Mouse (Mus musculus) cerebellum, postnatal 10 days (tissue): ENCODE results near the gene Hpca.

ENCODE experiments used
- DNase-seq, 2 experiments: peaks; one replicate each; pipeline ENCODE4 v3.0.0; 2021; ENCODE audit warnings: mixed read lengths in 2 of 2

Gene Hpca

GRCm38 (mm10) chr4:129121569-129122086, at the start of gene Hpca:
TSS of gene Hpca (minus strand) at chr4:129122036.
- peak; percentile 55 to 59 for DNase-seq

- DNase-seq = peak; percentile 47 to 57
Measured at GRCm38 (mm10) chr4:129161581-129162255, 39.9 kb upstream of the Hpca start.

GRCm38 (mm10) chr4:129161076-129161475, 39.2 kb upstream of the Hpca start:
- no peak for DNase-seq

- DNase-seq = no peak
Measured at GRCm38 (mm10) chr4:129158549-129158948, 36.7 kb upstream of the Hpca start.

GRCm38 (mm10) chr4:129157541-129157940, 35.7 kb upstream of the Hpca start:
- DNase-seq = no peak

GRCm38 (mm10) chr4:129151276-129151811, 29.5 kb upstream of the Hpca start:
- DNase-seq = no peak

DNA sequence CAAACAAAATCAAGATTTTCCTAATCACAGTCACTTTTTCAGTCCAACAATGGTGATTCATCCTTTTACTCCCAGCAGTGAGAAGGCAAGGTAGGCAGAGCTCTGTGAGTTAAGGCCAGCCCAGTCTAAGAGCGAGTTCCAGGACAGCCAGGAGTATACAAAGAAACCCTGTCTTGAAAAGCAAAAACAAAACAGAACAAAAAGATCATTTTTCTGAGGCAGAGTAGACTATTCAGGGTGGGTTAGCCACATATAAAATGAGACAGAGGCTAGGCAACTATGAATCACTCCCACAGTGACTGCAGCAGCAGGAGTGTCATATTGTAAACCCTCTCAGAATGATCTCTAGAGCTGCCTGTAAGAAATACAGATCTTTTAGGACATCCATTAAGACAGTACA, 27.5 kb upstream of the Hpca start:
- no peak for DNase-seq

DNA sequence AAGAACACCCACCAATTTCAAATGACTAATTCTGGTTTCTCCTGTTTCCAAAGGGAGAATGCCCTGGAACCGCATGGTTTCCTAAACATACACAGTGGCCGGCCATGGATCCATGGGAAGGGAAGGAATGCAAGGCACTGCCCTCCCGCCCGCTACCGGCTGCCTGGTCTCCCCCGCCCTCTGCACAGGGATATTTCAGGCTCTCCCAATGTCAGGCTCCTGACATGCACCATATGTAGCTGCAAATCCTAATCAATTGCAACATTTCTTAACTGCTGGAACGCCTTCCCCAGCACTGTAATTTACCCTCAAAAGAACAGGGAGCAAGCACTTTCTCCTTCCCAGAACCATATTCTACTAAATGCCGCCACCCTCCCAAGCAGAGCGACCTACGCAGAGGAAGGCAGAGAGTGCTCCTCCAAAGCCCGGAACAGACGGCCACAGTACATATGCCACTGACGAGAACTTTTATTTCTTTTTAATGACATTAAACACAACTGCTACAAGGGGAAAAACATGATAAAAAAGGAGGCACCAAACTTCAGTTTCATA, 25.8 kb upstream of the Hpca start:
- DNase-seq = peak in 1 of 2 experiments; percentile 7

DNA sequence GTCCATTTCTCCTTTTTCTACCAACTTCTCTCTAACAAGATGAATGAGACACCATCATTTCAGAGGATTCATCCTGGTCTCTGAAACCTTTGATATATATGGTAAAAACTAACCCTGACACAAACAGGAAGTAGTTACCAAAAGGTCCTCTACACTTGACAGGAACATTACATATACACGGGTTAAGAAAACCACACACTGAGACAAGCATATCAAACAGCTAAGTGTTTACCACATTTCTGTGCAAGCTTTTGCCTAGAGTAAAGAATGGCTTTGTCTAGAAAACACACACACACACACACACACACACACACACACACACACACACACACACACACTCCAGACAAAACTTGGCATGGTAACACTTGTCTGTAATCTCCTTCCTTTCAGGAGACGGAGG, 24.6 kb upstream of the Hpca start:
- peak in 1 of 2 experiments; percentile 9 for DNase-seq

- DNase-seq = peak in 1 of 2 experiments; percentile 15
Measured at GRCm38 (mm10) chr4:129145943-129146342, 24.1 kb upstream of the Hpca start.

DNA sequence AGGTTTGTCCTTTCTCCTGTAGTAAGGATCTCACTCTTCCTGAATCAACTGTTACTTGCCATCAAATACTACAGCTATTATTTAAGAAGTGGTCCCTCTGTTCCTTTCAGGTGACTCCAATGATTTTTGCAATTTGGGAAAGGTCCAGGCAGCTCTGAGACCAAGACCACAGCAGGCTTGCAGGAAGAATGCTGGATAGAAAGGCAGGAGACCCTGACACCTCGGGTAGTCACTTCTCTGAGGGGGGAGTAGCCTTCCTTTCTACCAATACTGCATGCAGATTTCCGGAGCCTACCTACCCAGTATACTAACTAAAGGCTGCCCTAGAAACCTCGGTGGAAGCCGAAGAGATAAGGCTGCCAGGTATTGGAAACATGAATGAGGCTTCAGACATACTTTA, 23.6 kb upstream of the Hpca start:
- peak; percentile 23 to 56 for DNase-seq

- DNase-seq = peak; percentile 96
Measured at GRCm38 (mm10) chr4:129144401-129145367, 22.8 kb upstream of the Hpca start.

DNA sequence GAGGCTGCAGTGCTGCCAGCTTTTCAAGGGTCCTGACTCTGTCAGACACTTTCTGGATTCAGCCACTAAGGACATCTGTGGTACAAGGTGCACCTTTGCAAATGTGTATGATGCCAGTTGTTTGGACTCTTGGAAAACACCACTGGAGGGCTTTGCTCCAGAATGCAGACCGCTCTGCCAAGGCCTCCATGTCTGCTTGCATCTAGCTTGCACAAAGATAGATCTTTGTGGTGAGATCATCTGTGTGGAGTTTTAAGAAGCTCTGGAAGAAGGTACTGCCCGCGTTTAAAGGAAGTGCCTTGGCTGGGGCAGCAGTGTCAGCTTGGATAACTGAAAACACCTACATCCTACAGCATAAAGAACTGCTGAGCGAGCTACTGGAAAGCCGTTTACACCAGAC, 21.7 kb upstream of the Hpca start:
- peak in 1 of 2 experiments; percentile 44 for DNase-seq

- peak; percentile 61 to 67 for DNase-seq
Measured at GRCm38 (mm10) chr4:129142439-129143045, 20.7 kb upstream of the Hpca start.

DNA sequence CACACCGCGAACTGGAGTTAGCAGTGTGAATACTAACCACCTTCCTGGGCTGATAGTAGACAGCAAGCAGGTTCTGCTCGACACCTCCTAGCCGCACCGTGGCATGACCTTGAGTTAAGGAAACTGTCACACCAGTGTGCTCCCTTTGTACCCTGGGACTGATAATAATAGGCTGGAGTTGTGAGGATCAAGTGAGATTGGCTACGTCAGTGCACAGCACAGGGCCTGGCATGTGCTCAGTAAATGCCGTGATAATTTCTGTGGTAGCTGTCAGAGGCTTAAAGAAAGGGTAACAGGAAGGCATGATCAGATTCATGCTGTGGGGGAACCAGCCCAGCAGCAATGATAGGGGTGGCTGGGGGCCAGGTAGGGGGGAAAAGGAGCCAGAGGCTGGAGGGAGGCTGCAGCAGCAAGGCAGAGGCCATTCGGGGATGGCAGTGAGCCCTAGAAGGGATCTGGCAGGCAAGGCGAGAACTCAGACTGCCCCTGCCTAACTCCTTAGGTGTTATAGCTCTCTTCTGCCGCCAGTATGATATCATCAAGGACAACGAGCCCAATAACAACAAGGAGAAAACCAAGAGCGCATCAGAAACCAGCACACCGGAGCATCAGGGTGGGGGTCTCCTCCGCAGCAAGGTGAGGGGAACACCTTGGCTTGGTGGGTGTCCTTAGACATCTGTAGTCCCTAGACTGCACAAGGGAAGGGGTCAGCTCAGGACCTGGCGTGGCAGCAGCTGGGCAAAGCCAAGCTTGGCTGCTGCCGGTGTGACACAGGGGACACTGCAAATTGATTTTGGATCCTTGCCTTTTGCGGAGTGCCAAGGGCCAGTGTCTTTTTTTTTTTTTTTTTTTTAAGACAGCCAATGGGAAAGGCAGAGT, 20.0 kb upstream of the Hpca start:
- peak; percentile 82 to 86 for DNase-seq

- peak in 1 of 2 experiments; percentile 7 for DNase-seq
Measured at GRCm38 (mm10) chr4:129140808-129141207, 19.0 kb upstream of the Hpca start.

DNA sequence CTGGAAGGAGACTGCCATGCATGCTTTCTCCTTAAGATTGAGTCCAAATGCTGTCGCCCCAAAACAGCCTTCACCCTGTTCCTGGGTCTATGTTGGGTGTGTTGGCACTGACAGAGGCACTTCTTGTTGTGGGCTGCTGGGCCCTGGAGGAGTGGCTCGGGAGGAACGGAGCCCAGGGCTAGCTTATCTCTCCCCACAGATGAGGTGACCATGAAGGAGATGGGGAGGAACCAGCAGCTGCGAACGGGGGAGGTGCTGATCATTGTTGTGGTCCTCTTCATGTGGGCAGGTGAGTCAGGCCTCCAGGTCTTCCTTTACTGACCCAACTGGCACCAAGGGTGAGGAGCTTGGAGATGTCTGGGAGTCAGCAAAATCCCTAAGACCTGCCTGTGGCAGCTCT, 17.8 kb upstream of the Hpca start:
- peak in 1 of 2 experiments; percentile 18 for DNase-seq

GRCm38 (mm10) chr4:129137392-129138321, 15.8 kb upstream of the Hpca start:
- DNase-seq = peak in 1 of 2 experiments; percentile 37

DNA sequence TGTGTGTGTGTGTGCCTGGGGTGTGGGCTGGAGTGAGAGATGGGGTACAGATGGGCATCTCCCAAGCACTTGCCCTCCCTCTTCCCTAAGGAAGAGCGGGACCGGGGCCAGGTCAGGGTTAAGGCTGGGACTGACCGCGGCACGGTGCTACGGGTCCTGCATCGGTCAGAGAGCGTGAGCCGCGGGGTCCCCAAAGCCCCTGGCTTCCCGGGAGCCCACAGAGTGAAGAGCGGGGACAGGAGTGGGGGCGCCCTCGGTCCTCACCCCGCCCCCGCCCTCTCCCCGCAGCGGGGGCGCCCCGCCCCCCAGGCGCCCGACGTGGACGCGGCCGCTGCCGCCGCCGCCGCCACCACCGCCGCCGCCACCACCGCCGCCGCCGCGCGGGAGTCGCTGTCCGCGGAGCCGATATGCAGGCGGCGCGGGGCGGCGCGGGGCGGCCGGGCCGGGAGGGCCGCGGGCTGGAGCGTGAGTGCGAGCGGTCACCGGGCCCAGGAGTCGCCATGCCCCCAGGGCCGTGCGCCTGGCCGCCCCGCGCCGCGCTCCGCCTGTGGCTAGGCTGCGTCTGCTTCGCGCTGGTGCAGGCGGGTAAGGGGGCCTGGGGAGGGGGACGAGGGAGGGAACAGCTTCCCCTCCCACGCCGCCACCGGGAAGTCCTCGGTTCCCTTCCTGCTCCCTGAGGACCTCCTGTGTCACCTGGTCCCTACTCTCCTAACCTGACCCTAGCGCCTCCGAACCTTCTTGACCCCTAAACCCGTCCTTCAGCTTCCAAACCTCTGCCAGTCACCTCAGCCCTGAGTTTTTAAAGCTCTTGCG, 14.9 kb upstream of the Hpca start, which contains the start of gene Fndc5:
TSS of gene Fndc5 (plus strand) at position 421 of the 813 bp plus-strand sequence.
- peak; percentile 63 to 68 for DNase-seq
